14 mouse cellular contexts compared by ENCODE assay signal in the genomic region with DNA sequence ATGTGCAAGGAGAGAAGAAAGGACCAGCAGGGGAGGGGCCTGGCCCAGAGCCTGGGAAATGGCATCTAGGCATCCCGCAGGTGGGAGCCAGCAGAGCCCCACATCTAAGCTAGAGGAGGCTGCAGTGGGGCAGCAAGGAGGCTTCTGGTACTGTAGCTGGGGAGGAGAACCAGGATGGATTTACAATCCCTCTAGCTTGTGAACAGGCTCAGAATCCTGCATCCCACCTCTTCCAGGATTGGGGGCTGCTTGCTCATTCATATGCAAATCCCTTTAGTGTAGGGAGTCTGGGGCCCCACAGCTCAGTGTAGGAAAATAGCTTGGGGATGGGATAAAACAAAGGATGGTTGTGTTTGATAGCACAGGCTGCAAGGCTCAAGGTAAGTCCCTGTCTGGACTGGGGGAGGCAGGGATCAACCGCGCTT. TPM values are rescaled to one million over a fixed set of nuclear protein-coding genes. Genes with fewer than 3 reads are reported as not detected.
DNase-seq lines count a peak whose midpoint lies in the region; ATAC-seq and TF ChIP-seq lines count a peak whose summit lies in the region.
"Had no signal": no experiment of that assay in that cellular context is flagged by ENCODE, and none has a peak within 500 bp of the region (broad histone marks: within the 10 kb centered on the region; RNA-seq: fewer than 3 reads in every experiment).

No protein-coding gene starts in this region.

- no peaks in the 10 kb centered on the region for H3K9me3 ChIP-seq in forebrain, embryonic 10.5 days
- H3K9me3 ChIP-seq in hindbrain, embryonic 14.5 days (ENCODE audit: control insufficient read depth, low read length): no peaks in the 10 kb centered on the region
- H3K9me3 ChIP-seq in midbrain, postnatal 0 days (ENCODE audit: low read length): no peaks in the 10 kb centered on the region
- H3K9me3 ChIP-seq in kidney, embryonic 14.5 days (ENCODE audit: control insufficient read depth, low read length): no peaks in the 10 kb centered on the region
- H3K9me3 ChIP-seq: limb, embryonic 15.5 days had no signal

- WGBS in forebrain, embryonic 10.5 days: 14% methylated on average over 3 of the region's 3 CpGs
- 17% methylated on average over 3 of the region's 3 CpGs for WGBS in hindbrain, embryonic 14.5 days
- WGBS in midbrain, postnatal 0 days: 28% methylated on average over 3 of the region's 3 CpGs
- WGBS in kidney, embryonic 14.5 days: 64% methylated on average over 3 of the region's 3 CpGs

- H3K4me1 ChIP-seq in forebrain, embryonic 10.5 days: peaks cover 37% of the 10 kb centered on the region
- peaks cover 22% of the 10 kb centered on the region; the same call in 1 of the 2 replicates for H3K4me1 ChIP-seq in hindbrain, embryonic 14.5 days (replicated peaks; ENCODE audit: control insufficient read depth, insufficient read depth, low read length)
- H3K4me1 ChIP-seq in midbrain, postnatal 0 days (ENCODE audit: insufficient read depth, low read length): peaks cover 8% of the 10 kb centered on the region
- H3K4me1 ChIP-seq in kidney, embryonic 14.5 days (ENCODE audit: control insufficient read depth, insufficient read depth, low read length): no peaks in the 10 kb centered on the region
- H3K4me1 ChIP-seq: limb, embryonic 15.5 days had no signal

- no peak overlapping the region for H3K9ac ChIP-seq in hindbrain, embryonic 14.5 days
- H3K9ac ChIP-seq in midbrain, postnatal 0 days (replicated peaks; ENCODE audit: low read length, poor library complexity, severe bottlenecking): no peak overlapping the region
- no peak overlapping the region for H3K9ac ChIP-seq in kidney, embryonic 14.5 days (ENCODE audit: low read depth, low read length)
- H3K9ac ChIP-seq: limb, embryonic 15.5 days had no signal

- no peaks in the 10 kb centered on the region for H3K36me3 ChIP-seq in forebrain, embryonic 10.5 days (replicated peaks)
- no peaks in the 10 kb centered on the region for H3K36me3 ChIP-seq in hindbrain, embryonic 14.5 days (replicated peaks; ENCODE audit: control insufficient read depth, insufficient read depth)
- H3K36me3 ChIP-seq in midbrain, postnatal 0 days (ENCODE audit: insufficient read depth, low read length): peaks cover 4% of the 10 kb centered on the region; the same call in 1 of the 2 replicates
- no peaks in the 10 kb centered on the region for H3K36me3 ChIP-seq in kidney, embryonic 14.5 days (ENCODE audit: control insufficient read depth, insufficient read depth, low read length)
- H3K36me3 ChIP-seq: limb, embryonic 15.5 days had no signal

- DNase-seq in R1 (ENCODE audit: low read depth, low spot score): peak; percentile 80
- peak; percentile 52 for DNase-seq in forebrain, embryonic 10.5 days (ENCODE audit: extremely low spot score, low spot score)
- peak; percentile 50 for DNase-seq in hindbrain, embryonic 14.5 days (ENCODE audit: low spot score)
- peak; percentile 19 for DNase-seq in midbrain, postnatal 0 days (ENCODE audit: low spot score)
- DNase-seq in cerebellum, adult 8-10 months: no peak
- no peak for DNase-seq in layer of hippocampus, adult 18-20 months (ENCODE audit: low spot score in 2 of 2)
- DNase-seq: adrenal gland, postnatal 25 days; heart, postnatal 10 days; kidney, adult 9 months; right cerebral cortex, adult 18-20 months; thymus, postnatal 36 days had no signal

- H3K27ac ChIP-seq in forebrain, embryonic 10.5 days: peak overlapping the region; percentile 86
- peak overlapping the region; percentile 72 for H3K27ac ChIP-seq in hindbrain, embryonic 14.5 days
- peak overlapping the region; percentile 51; the same call in 1 of the 2 replicates for H3K27ac ChIP-seq in midbrain, postnatal 0 days (ENCODE audit: low read depth, low read length)
- no peak overlapping the region for H3K27ac ChIP-seq in kidney, embryonic 14.5 days (ENCODE audit: low read depth, low read length)
- H3K27ac ChIP-seq: limb, embryonic 15.5 days had no signal

- no peak for TF ChIP-seq CTCF in midbrain, postnatal 0 days (IDR thresholded peaks at IDR 0.05)

- ATAC-seq in hindbrain, embryonic 14.5 days (ENCODE audit: low FRiP score): peak; percentile 86
- peak; percentile 76; the same call in 1 of the 2 replicates for ATAC-seq in midbrain, postnatal 0 days (ENCODE audit: low FRiP score)
- no peak for ATAC-seq in kidney, embryonic 14.5 days (ENCODE audit: low FRiP score, low TSS enrichment)

- no peak overlapping the region for H3K4me2 ChIP-seq in hindbrain, embryonic 14.5 days (replicated peaks)
- no peak overlapping the region for H3K4me2 ChIP-seq in midbrain, postnatal 0 days (ENCODE audit: low read depth, low read length, poor library complexity, severe bottlenecking)
- no peak overlapping the region for H3K4me2 ChIP-seq in kidney, embryonic 14.5 days (replicated peaks; ENCODE audit: low read depth, low read length)
- H3K4me2 ChIP-seq: limb, embryonic 15.5 days had no signal

- peak overlapping the region; percentile 22; the same call in 1 of the 2 replicates for H3K4me3 ChIP-seq in forebrain, embryonic 10.5 days
- H3K4me3 ChIP-seq in hindbrain, embryonic 14.5 days (replicated peaks; ENCODE audit: low read length): no peak overlapping the region
- no peak overlapping the region for H3K4me3 ChIP-seq in midbrain, postnatal 0 days (ENCODE audit: low read depth, low read length)
- H3K4me3 ChIP-seq in kidney, embryonic 14.5 days (ENCODE audit: low read length): no peak overlapping the region
- H3K4me3 ChIP-seq: limb, embryonic 15.5 days; myocyte had no signal

- peaks cover 45% of the 10 kb centered on the region for H3K27me3 ChIP-seq in forebrain, embryonic 10.5 days (ENCODE audit: poor library complexity, severe bottlenecking)
- no peaks in the 10 kb centered on the region for H3K27me3 ChIP-seq in hindbrain, embryonic 14.5 days (ENCODE audit: control insufficient read depth, insufficient read depth, low read length)
- no peaks in the 10 kb centered on the region for H3K27me3 ChIP-seq in midbrain, postnatal 0 days (ENCODE audit: insufficient read depth, low read length)
- no peaks in the 10 kb centered on the region for H3K27me3 ChIP-seq in kidney, embryonic 14.5 days (ENCODE audit: control insufficient read depth, insufficient read depth, low read length)
- H3K27me3 ChIP-seq: limb, embryonic 15.5 days had no signal

RNA-seq across cellular contexts. Expression of gene Rtp4, which starts 15.8 kb away (rescaled TPM):
- 0.44 and 0.64 TPM in 2 replicates for polyA plus RNA-seq in forebrain, embryonic 10.5 days (2016; fragmentation: Nextera tagmentation; extraction: Ambion mirVana)
- polyA plus RNA-seq in hindbrain, embryonic 14.5 days (2014; fragmentation: Nextera tagmentation; extraction: Ambion mirVana): 4.0 and 4.6 TPM in 2 replicates
- total RNA-seq in midbrain, postnatal 0 days (2014; rRNA removed): 8.4 and 12.1 TPM in 2 replicates
- polyA plus RNA-seq in midbrain, postnatal 0 days (2015; fragmentation: Nextera tagmentation; extraction: Ambion mirVana): 6.3 and 8.8 TPM in 2 replicates
- polyA plus RNA-seq in kidney, embryonic 14.5 days (2014; fragmentation: Nextera tagmentation; extraction: Ambion mirVana): 3.9 and 8.5 TPM in 2 replicates
- total RNA-seq in layer of hippocampus, adult 18-20 months (2021): 1 to 10 TPM; 1.5 TPM

RNA-seq across cellular contexts. Expression of gene Masp1, which starts 16.3 kb away (rescaled TPM):
- polyA plus RNA-seq in forebrain, embryonic 10.5 days (2016; fragmentation: Nextera tagmentation; extraction: Ambion mirVana): 4.7 and 7.4 TPM in 2 replicates
- 26.2 and 27.0 TPM in 2 replicates for polyA plus RNA-seq in hindbrain, embryonic 14.5 days (2014; fragmentation: Nextera tagmentation; extraction: Ambion mirVana)
- total RNA-seq in midbrain, postnatal 0 days (2014; rRNA removed): 29.7 and 32.8 TPM in 2 replicates
- 21.4 and 22.6 TPM in 2 replicates for polyA plus RNA-seq in midbrain, postnatal 0 days (2015; fragmentation: Nextera tagmentation; extraction: Ambion mirVana)
- 5.4 and 7.5 TPM in 2 replicates for polyA plus RNA-seq in kidney, embryonic 14.5 days (2014; fragmentation: Nextera tagmentation; extraction: Ambion mirVana)
- total RNA-seq in layer of hippocampus, adult 18-20 months (2021): 10 to 100 TPM in 1 of 2 experiments, 1 to 10 TPM in 1; 9.9 to 10.6 TPM

Comparison
In these comparisons a context has a peak if more than half of its experiments do, and no peak if none do; other contexts are left out.
1. DNase-seq: peak in R1 (single experiment), forebrain, embryonic 10.5 days (single experiment), hindbrain, embryonic 14.5 days (single experiment) and midbrain, postnatal 0 days (single experiment); none in cerebellum, adult 8-10 months (single experiment) and layer of hippocampus, adult 18-20 months (0 of 2).